Mouse (Mus musculus) ovary, postnatal 10 days (tissue): ENCODE data around the gene Slc1a3.

Experiments
- DNase-seq: peaks from one replicate; pipeline ENCODE4 v3.0.0; 2022; ENCODE audit warnings: low spot score

Slc1a3 gene

DNA sequence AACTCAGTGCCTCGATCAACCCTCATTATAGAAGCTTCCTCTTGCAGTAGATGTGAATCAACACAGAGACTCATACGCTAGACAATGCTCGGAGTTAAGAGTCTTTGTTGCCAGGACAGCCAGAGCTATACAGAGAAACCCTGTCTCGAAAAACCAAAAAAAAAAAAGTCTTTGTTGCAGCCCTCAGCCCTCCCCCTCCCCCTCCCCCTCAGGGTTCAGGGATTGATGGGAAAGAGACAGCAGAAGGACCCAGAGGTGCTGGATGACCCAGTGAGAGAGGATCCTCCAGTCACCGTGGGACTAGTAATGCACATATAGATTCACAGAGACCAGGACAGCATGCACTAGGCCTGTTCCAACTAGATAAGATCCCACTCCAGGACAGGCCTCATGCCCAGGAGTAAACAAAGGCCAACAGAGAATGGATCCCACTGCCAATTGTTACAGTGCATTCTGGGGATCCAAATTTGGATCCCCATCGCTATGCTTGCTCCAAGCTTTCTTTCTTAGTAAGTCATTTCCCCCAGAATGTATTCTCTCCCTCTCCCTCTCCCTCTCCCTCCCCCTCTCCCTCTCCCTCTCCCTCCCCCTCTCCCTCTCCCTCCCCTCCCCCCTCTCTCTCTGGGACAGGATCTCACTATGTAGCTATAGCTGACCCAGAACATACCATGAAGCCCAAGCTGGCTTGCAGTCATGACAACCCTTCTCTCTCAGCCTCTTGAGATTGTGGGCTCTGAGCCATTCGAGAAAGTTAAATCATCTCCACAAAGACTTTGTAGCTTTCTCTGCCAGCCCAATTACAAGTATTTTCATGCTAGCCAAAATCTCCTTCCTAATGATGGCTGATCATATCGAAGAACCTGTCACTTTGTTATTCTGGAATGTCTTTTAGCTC lies 52.2 kb downstream of the Slc1a3 start:
- no peak for DNase-seq

DNA sequence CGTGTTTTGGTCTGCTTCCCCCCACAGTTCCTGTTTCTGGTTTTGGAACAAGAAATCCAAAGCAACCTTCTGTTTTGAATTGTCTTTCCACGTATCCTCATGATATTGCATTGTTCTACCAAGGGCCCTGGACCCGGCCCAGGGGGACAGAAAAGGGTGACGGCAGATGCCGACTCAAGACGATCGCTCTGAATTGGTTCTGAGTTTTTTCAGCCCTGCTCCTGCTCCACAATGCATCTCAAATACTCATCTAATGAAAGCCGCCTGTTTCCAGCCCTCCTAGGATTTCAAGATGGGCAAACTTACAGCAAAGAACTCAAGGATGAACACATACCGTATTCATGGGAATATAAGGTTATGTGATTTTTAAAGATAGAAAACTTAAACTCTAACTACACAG lies 55.3 kb downstream of the Slc1a3 start:
- no peak for DNase-seq

DNA sequence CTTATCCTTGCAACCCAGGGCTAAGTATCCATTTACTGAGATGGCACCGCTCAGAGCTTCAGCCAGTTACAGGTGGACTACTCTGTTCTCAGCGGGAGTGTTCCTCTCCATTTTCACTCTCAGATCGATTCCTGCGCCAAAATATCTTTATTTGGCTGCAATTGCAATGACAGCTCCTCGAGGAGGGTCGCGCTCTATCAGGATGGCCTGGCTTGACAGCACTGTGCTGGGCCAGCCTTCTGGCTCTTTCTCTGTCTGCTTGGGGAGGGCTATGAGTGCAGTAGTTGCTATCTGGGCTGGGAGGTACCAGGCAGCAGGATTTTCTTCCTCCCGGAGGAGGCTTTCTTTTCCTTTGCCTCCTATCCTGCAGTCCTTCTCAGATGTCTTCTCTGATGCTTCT lies 57.9 kb downstream of the Slc1a3 start:
- no peak for DNase-seq

DNA sequence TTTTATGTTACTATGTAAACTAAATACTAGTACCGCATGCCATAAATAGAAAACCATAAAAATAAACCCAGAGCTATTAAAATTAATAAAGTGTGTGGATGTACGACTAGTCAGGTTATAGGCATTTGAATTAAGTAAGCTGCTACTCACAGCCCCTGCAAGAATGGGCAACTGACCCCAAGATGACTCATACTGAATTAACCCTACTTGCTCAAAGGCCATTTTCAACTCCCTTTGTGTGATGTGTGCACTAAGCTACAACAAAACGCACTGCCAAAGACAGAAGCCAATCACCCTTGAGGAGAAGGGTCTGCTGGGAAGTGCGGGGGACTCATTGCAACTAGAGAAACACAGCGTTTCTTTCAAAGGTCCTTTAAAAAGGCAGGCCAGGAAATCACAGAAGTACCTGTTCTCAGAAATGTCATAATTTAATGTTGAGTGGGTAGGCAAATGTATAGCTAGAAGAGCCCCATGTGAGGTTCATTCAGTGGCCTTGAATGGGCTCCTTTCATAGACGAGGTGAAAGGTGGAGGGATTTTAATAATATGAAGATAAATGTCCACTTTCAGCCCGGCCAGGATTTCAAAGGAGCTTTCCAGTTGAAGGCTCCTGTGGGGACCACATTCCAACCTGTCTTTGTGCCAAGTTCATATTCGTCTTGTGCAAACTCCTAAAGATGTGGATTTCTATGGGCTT lies 66.4 kb downstream of the Slc1a3 start:
- no peak for DNase-seq

DNA sequence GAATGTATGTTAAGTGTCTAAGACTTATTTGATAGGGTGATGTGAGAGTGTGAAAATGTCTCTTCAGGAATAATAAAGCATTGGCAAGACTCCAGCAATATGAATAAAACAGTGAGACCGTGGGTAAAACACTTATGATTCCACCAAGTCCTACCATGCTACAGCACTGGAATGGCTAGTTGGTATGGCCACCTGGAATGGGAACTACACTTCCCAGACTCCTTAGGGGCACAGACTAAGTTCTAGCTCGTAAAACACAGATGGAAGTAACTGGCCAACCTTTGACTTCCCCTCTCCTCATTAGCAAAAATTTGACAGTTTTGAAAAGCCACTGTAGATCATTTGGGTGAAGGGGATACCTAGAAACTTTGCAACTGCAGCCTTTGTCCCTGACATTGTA lies 70.7 kb downstream of the Slc1a3 start:
- DNase-seq: no peak

DNA sequence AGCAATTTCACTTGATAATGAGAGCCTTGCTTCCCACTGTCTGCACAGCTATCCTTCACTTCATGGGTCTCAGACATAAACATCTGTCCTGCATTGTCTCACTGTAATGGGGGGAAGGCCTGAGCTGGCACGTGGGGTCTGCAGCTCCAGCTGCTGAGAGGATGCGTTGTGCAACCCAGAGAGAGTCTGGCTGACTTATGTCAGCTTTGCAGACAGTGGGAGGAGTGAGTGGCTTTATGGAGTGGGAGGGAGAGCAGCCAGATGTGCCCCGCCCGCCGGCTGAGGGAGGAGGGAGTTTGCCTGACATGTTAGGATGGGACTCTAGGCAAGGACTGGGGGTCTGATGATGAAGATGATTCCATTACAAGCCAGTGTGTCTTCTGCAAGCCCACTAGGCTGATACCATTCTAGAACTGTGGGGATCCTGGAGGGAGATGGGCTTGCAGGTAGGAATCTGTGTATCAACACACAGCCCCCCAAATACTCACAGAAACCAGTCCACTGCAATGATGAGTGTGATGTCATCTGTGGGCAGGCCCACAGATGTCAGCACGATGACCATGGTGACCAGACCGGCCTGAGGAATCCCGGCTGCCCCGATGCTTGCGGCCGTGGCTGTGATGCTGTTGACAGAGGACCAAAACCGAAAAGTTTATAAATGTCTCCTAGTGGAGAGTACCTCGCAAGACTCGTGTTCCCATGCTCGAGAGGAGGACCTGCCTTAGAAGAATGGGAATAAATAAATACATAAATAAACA lies 71.8 kb downstream of the Slc1a3 start:
- DNase-seq: no peak

DNA sequence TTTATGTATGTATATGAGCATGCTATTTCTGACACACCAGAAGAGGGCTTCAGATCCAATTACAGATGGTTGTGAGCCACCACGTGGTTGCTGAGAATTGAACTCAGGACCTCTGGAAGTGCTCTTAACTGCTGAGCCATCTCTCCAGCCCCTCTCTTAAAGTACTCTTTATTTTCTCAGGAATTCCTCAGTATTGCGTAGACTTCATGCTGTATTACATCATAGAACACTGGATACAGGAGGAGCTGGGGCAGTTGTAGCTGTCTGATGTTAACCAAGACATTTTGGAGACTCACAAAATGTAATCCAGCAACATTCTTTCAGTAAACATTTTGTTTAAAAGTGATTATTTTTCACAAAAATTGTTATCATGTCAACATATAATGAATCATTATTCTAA lies 73.3 kb downstream of the Slc1a3 start:
- DNase-seq: no peak

DNA sequence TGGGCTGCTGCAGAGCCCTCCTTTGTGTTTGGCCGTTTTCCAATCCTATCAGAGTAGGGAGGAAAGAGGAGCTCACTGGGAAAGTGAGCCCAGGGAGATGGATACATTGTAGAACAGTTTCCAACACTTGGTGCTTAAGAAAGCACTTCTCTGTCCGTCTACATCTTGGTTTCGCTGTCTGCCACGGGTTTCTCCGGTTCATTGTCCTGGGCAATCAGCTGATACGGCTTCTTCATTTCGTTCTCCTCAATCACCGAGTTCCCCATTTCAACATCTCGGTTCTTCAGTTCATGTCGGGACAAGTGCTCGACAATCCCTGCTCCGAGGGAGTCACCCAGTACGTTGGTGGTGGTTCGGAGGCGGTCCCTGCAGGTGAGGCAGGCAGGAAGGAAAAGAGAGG lies 74.6 kb downstream of the Slc1a3 start:
- DNase-seq: no peak

DNA sequence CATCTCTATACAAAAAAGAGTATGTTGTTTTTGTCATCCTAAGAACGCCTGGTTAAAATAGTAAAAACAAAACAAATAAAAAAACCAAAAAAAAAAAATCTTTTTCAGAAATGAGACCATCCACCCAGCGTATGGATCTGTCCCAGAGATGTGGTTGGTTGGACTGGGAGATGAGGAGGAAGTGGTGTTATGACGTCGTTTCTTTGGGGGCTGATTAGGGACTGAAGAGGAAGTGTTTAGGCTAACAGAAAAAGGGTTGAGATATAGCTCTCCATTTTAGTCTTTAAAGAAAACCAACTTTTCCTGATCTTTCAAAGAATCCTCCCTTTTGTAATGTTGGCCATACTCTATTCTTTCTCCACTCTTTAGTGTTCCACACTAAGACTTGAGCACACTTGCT lies 75.8 kb downstream of the Slc1a3 start:
- DNase-seq: no peak

DNA sequence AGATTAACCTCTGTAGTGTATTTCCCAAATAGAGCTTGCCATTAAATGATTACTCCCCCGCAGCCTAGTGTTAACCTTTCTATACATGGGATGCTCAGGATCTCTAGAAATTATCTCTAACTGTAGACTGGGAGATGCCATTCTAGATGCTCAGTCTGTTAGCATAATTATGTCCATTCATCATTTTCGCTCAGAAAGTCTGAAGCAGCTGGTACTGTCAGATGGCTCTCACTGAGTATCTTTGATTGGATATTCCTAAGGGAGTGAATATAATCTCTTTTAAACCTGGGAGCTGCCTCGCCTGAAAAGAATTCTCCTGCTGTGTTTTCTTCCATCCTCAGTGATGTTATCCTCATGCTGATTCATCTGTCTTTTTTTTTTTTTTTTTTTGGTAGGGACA lies 76.2 kb downstream of the Slc1a3 start:
- DNase-seq: no peak

DNA sequence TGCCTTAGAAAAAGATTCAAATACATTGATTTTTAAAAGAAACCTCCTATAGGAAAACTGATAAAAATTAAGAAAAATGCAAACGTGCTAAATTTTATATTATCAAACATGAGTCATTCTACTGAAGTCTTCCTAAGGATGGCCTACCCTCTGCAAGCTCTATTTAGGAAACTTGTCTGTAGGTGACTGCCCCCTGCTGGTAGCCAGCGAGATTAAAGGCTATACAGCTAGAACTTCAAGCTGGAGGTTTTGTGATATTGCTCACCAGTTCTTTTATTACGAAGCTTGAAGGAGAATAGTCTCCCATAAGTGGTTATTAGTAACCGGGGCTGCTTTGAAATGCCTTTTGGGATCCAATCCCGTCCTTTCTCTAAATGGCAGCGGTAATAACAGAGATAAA lies 77.2 kb downstream of the Slc1a3 start:
- no peak for DNase-seq

DNA sequence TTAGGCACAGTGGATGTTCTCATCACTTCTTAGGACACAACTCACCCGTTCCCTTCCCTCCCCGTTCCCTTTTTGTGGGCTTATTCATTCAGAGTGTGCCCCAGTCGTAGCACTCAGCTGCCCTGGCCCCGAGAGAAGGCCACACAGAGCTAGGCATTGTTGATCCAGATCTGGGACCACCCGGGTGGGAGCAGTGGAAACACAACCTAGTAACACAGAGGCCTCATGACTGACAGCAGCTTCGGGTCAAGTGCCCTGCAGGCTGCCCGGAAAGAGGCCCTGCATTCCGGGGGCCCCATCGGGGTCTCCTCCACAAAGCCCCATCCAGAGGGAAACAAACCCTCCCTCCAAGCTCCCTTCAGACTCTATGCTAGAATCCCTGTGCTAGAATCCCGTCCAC lies 78.2 kb downstream of the Slc1a3 start:
- no peak for DNase-seq

DNA sequence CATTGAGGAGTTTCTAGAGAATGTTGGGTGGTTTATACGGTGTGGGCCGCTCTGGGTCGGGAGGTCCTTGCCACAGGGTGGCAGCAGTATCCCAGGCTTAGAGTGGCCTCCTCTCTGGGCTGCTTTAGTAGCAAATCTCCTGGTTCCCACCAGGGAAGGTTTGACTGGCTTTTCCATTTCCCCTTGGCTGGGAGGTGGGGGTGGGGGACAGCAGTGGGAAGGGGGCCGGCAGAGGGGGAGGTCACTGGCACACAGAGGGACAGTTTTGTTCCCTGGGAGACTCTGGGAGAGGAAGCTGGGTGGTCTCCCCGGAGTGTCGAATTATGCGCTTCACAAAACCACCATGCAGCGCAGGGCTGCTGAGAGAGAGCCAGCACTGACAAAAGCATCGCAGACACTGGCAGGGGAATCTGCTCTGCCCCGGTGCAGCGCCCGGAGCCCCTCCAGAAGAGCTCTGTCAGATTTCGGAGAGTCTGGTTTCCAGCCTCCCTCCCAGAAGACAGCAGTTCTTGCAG lies 81.2 kb downstream of the Slc1a3 start:
- peak; percentile 40 for DNase-seq

DNA sequence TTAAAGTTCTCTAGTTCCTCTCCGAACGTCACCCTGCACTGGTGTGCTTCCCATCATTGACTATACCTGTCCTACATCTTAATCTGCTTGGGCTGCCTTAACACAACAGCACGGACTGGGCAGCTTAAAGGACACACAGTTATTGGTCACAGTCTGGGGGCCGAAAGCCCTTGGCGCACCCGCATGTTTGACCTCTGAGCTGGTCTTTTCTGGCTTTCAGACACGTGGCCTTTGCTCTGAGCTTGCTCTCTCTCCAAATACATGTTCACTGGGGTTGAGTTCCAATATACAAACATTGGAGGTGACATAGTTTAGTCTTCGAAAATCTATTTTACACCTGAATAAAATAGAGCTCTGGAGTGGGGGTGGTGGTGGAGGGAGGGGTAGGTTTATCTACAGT lies 82.4 kb downstream of the Slc1a3 start:
- DNase-seq: no peak

DNA sequence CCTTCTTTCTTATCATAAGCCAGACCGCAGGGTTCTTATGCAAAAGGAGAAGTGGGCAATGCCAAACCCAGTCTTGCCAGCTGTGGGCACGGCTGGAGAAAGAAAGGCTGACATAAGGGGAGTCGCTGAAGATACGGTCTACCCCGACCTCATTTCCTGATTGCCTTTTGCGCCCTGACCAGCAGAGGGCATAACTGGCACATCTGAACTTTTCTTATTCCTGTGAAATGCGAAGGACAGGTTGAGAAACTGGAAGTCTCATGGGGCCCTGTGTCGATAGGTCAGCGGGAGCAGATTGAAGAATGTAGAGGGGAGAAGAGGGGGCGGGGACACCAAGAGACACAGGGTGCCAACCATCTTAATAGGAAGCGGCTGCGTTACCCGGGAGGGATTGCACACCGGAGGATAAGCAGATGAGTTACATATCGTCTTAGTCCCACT lies 83.4 kb downstream of the Slc1a3 start:
- peak; percentile 41 for DNase-seq

DNA sequence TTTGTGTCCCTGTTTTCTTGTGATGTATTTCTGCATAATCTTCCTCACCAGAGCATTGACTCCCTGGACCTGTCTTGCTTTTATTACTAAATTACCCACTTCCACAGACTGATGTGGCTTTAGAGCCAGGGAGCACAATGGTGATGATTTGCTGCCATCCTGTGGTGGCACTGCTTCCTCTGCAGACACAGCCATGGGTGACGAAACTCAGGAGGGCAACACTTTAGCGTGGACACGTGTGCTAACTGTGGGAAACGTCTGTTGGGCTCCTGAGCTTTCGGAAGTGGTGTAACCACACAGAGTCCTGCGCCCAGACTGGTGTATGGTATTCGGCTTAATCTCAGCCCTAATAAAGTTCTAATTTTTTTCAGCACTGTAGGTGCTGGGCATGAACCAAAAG lies 85.2 kb downstream of the Slc1a3 start:
- no peak for DNase-seq

DNA sequence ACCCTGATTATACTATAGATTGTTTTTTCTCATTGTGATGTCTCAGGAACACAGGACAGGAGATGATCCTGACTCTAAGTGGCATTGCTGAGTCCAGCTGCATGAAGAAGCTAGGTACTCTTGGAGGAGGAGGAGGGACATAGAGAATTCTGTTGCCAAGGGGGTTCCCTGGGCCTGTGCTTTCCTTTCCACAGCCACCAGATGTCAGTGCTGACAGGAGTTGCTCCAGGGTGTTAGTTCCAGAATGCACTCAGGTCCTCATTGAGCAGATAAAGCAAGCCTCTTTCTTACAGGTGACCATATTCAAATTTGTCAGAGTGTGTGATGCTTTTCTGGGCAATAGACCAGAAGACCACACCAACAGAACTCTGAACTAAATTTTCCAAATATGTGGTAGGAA lies 86.7 kb downstream of the Slc1a3 start:
- DNase-seq: no peak

DNA sequence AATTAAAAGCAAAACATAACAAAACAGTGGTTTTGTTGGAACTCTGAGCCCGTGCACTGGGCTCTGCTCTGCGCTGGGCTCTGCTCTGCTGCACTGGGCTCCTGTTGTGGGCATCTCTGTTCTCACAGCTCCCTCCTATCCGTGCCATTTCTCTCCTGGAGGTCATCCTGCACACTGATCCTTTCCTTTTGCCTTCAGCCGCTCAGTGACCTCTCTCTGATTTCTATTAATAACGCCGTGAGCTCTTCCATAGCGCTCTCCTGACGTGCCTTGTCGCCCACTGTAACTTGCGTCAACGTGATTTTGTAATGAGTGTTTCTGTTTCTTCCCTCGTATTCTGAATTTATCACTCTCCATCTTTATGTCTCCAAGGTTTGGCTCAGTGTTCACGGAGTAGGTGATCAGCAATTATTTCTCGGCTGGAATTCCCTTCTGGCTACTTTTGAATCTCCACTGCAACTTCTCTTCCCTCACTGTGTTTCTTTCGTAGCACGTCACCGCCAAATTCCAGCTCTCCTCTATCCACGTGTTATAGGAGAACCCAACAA lies 91.0 kb downstream of the Slc1a3 start:
- no peak for DNase-seq

DNA sequence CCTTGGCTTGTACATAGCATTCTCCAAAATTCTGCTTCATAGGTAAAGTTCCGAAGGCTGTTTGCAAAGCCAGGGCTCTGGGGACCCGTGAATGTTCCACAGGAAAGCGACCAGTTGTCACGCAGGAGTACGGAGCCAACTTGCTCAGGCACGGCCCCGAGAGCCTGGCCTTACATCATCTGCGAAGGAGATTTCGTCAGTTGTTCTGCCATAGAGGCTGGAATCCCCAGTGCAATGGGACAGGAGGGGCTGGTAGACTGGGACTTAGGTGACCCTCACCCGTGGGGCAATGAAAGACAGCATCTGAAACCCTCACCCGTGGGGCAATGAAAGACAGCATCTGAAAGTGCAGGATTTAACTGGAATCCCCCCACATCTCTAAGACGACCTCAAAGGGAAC lies 94.3 kb downstream of the Slc1a3 start:
- DNase-seq: no peak

DNA sequence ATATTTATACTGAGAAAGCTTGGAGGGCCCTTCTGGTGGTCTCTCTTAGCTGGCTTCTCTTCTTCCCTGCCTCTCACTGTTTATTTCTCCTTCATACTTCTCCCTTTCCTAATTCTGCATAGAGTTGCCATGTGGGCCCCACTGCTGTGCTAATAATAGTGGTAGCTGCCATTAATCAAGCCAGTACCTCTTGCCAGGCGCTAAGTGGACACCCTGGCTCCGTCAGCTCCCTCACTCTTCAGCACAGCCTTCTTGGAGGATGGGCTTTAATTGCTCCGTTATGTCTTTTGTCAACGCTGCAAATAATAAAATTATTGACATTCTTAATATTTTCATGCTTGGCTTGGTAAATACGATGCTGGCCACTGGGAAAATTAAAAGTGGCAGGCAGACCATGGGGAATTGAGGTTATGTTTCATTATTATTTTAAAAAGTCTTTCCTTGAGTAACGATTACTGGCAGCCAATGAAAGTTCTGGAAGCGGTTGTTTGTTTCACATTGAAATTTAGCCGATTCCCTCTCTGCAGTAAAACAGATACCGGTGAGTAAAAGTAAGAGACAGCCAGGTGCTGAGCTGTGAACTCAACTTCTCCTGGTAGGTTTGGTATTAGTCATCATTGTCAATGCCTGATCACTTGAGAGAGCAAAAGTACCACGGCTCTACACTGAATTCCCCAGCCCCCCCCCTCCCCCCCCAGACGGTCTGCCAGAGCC lies 94.9 kb downstream of the Slc1a3 start:
- no peak for DNase-seq

DNA sequence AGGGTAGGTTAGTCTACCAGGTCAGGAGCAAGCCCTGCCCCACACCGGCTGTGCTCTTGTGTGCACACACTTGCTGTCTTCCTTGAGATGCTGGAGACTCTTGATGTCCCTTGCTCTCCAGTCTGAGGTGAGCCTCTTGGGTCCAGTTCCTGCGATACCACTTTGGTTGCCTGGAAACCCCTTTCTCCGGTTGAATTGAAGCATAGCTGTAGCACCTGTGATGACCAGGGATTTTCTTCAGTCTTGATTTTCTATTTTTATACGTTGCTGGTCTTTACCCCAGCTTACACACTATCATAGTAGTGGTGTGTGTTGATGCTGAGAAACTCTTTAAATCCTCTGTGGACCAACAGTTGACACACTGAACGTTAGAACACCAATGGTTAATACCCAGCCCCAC lies 95.9 kb downstream of the Slc1a3 start:
- DNase-seq: no peak
